Mouse (Mus musculus): ENCODE data around the gene Wdr18. TPM values are rescaled to one million over a fixed set of nuclear protein-coding genes. Genes with fewer than 3 reads are reported as not detected.

Gene Wdr18
- polyA plus RNA-seq, 1 experiment = 67.5 TPM

GRCm38 (mm10) chr10:79965325-79965724 is 5.4 kb downstream of the Wdr18 start:
- Histone ChIP-seq H3K27me3 (replicated peaks; ENCODE audit: control insufficient read depth, insufficient read depth, low read length) (no peaks in the 10 kb centered on the region), H3K36me3 (ENCODE audit: control insufficient read depth, insufficient read depth, low read length) (no peaks in the 10 kb centered on the region), H3K4me1 (ENCODE audit: control insufficient read depth, insufficient read depth, low read length) (peaks cover 25% of the 10 kb centered on the region), H3K4me3 (ENCODE audit: insufficient read depth, low read depth, low read length) (no peak overlapping the region), H3K27ac (ENCODE audit: insufficient read depth, low read depth, low read length) (no peak overlapping the region)
- 59% methylated on average over 5 of the region's 5 CpGs for whole genome bisulfite sequencing
- no peak for DNase-seq
- no peak for TF ChIP-seq POLR2A (IDR thresholded peaks at IDR 0.05; ENCODE audit: low read depth, low read length)
- no peak for TF ChIP-seq CTCF (conservative IDR thresholded peaks at IDR 0.05; ENCODE audit: insufficient read depth, insufficient read length, low read depth, low read length)

DNA sequence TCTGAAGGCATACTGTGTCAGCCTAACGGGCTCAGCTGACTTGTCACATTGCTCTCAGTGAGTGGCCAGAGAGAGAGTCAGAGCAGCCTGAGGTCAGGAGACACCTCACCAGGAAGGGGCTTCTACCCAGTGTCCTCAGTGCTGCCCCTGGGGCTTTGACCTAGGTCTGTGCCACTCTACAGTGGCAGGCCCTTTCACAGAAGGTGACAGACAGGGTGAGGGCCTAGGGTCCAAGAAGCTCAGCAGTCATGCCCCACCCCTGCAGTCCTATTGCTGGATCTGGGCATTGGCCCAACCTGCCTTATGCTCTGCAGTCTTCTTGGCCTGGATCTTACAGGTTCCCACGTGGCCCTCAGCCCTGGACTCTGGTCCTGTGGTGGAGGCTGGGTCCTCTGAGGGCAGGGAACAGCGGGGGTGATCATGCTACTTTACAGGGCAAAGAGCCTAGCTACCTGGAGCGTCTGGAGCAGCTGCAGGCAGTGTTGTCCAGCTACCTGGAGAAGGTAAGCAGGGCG is 7.0 kb downstream of the Wdr18 start:
- DNase-seq = peak; percentile 95
- no peaks in the 10 kb centered on the region for H3K27me3 ChIP-seq (replicated peaks; ENCODE audit: control insufficient read depth, insufficient read depth, low read length)
- no peak for TF ChIP-seq POLR2A (IDR thresholded peaks at IDR 0.05; ENCODE audit: low read depth, low read length)
- no peak for TF ChIP-seq CTCF (conservative IDR thresholded peaks at IDR 0.05; ENCODE audit: insufficient read depth, insufficient read length, low read depth, low read length)
- WGBS = 65% methylated on average over 5 of the region's 5 CpGs
- peak overlapping the region; percentile 82 for H3K27ac ChIP-seq (ENCODE audit: insufficient read depth, low read depth, low read length)
- H3K4me1 ChIP-seq (ENCODE audit: control insufficient read depth, insufficient read depth, low read length) = peaks cover 22% of the 10 kb centered on the region
- no peaks in the 10 kb centered on the region for H3K36me3 ChIP-seq (ENCODE audit: control insufficient read depth, insufficient read depth, low read length)
- peak overlapping the region; percentile 16; the same call in 1 of the 2 replicates for H3K4me3 ChIP-seq (ENCODE audit: insufficient read depth, low read depth, low read length)

- no peak for DNase-seq
- no peaks in the 10 kb centered on the region for H3K27me3 ChIP-seq (replicated peaks; ENCODE audit: control insufficient read depth, insufficient read depth, low read length)
- H3K4me1 ChIP-seq (ENCODE audit: control insufficient read depth, insufficient read depth, low read length) = peaks cover 22% of the 10 kb centered on the region
- H3K4me3 ChIP-seq (ENCODE audit: insufficient read depth, low read depth, low read length) = no peak overlapping the region
- H3K36me3 ChIP-seq (ENCODE audit: control insufficient read depth, insufficient read depth, low read length) = no peaks in the 10 kb centered on the region
- WGBS = 85% methylated on average over 1 of the region's 1 CpGs
- TF ChIP-seq POLR2A (IDR thresholded peaks at IDR 0.05; ENCODE audit: low read depth, low read length) (no peak), CTCF (conservative IDR thresholded peaks at IDR 0.05; ENCODE audit: insufficient read depth, insufficient read length, low read depth, low read length) (no peak)
- H3K27ac ChIP-seq (ENCODE audit: insufficient read depth, low read depth, low read length) = peak overlapping the region; percentile 18
These were observed 8.2 kb downstream of the Wdr18 start for GRCm38 (mm10) chr10:79968181-79968580.

DNA sequence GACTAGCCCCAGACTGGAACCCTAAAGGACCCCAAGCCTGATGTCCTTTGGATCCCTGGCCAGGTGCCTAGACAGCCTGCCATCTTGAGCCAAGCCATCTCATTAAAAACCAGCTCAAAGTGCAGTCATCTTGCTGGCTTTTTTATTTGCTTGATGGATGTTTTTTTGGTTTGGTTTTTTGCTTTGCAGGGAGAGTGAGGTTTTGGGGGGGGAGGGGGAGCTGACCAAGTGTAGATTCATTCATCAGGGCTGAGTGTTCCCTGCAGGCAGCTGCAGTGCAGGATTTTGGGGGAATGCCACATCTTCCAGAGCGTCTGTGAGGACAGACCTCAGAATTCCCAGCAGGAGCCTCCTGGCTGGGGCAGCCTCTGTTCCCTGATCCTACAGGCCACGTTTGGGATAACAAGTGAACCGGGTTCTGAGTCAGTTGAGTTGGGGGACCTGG is 9.2 kb downstream of the Wdr18 start:
- peak; percentile 86 for DNase-seq
- H3K27ac ChIP-seq (ENCODE audit: insufficient read depth, low read depth, low read length) = 0 out of 2 replicates have a peak overlapping the region, but pooled peaks have one; percentile 15
- H3K4me1 ChIP-seq (ENCODE audit: control insufficient read depth, insufficient read depth, low read length) = peaks cover 22% of the 10 kb centered on the region
- TF ChIP-seq POLR2A (IDR thresholded peaks at IDR 0.05; ENCODE audit: low read depth, low read length) (no peak), CTCF (conservative IDR thresholded peaks at IDR 0.05; ENCODE audit: insufficient read depth, insufficient read length, low read depth, low read length) (0 out of 2 replicates have a peak, but pooled peaks have one; percentile 0)
- H3K36me3 ChIP-seq (ENCODE audit: control insufficient read depth, insufficient read depth, low read length) = no peaks in the 10 kb centered on the region
- 21% methylated on average over 3 of the region's 3 CpGs for WGBS
- no peak overlapping the region for H3K4me3 ChIP-seq (ENCODE audit: insufficient read depth, low read depth, low read length)
- H3K27me3 ChIP-seq (replicated peaks; ENCODE audit: control insufficient read depth, insufficient read depth, low read length) = no peaks in the 10 kb centered on the region

- 8% methylated on average over 47 of the region's 47 CpGs for WGBS
These were observed 10.6 kb downstream of the Wdr18 start, which contains the start of gene Grin3b for GRCm38 (mm10) chr10:79970415-79971182. Gene Grin3b, plus strand, starts transcription at chr10:79970715.

DNA sequence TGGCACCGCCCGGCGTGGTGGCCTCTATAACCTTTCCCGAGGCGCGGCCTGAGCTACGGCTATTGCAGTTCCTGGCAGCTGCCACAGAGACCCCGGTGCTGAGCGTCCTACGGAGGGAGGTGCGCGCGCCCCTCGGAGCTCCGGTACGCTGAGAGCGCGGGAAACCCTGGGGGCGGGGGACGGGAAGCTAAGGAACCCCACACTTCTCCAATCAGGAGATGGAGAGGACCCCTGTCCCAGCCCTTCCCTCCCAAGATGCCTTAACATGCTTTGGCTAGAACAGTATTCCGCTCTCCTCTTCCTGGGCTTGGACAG is 11.2 kb downstream of the Wdr18 start:
- peaks cover 22% of the 10 kb centered on the region for H3K4me1 ChIP-seq (ENCODE audit: control insufficient read depth, insufficient read depth, low read length)
- no peak overlapping the region for H3K27ac ChIP-seq (ENCODE audit: insufficient read depth, low read depth, low read length)
- DNase-seq = no peak
- TF ChIP-seq POLR2A (IDR thresholded peaks at IDR 0.05; ENCODE audit: low read depth, low read length) (no peak), CTCF (conservative IDR thresholded peaks at IDR 0.05; ENCODE audit: insufficient read depth, insufficient read length, low read depth, low read length) (no peak)
- H3K27me3 ChIP-seq (replicated peaks; ENCODE audit: control insufficient read depth, insufficient read depth, low read length) = no peaks in the 10 kb centered on the region
- WGBS = 11% methylated on average over 21 of the region's 21 CpGs
- H3K4me3 ChIP-seq (ENCODE audit: insufficient read depth, low read depth, low read length) = no peak overlapping the region
- H3K36me3 ChIP-seq (ENCODE audit: control insufficient read depth, insufficient read depth, low read length) = no peaks in the 10 kb centered on the region

More at GRCm38 (mm10) chr10:79970415-79971182, 10.6 kb downstream of the Wdr18 start, which contains the start of gene Grin3b:
- TF ChIP-seq CTCF (conservative IDR thresholded peaks at IDR 0.05; ENCODE audit: insufficient read depth, insufficient read length, low read depth, low read length) (no peak), POLR2A (IDR thresholded peaks at IDR 0.05; ENCODE audit: low read depth, low read length) (no peak)
- no peaks in the 10 kb centered on the region for H3K27me3 ChIP-seq (replicated peaks; ENCODE audit: control insufficient read depth, insufficient read depth, low read length)
- H3K27ac ChIP-seq (ENCODE audit: insufficient read depth, low read depth, low read length) = no peak within 1 kb of the TSS
- peaks cover 22% of the 10 kb centered on the region for H3K4me1 ChIP-seq (ENCODE audit: control insufficient read depth, insufficient read depth, low read length)
- H3K4me3 ChIP-seq (ENCODE audit: insufficient read depth, low read depth, low read length) = no peak within 1 kb of the TSS
- H3K36me3 ChIP-seq (ENCODE audit: control insufficient read depth, insufficient read depth, low read length) = no peaks in the 10 kb centered on the region
- no peak for DNase-seq

DNA sequence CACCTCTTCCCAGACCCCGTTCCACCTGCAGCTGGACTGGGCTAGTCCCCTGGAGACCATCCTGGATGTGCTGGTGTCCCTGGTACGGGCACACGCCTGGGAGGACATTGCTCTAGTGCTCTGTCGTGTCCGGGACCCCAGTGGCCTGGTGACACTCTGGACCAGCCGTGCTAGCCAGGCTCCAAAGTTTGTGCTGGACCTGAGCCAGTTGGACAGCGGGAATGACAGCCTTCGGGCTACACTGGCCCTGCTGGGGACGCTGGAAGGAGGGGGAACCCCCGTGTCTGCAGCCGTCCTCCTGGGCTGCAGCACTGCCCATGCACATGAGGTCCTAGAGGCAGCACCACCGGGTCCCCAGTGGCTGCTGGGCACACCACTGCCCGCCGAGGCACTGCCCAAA is 12.9 kb downstream of the Wdr18 start:
- Histone ChIP-seq H3K36me3 (ENCODE audit: control insufficient read depth, insufficient read depth, low read length) (peaks cover 11% of the 10 kb centered on the region), H3K4me3 (ENCODE audit: insufficient read depth, low read depth, low read length) (no peak overlapping the region), H3K27me3 (replicated peaks; ENCODE audit: control insufficient read depth, insufficient read depth, low read length) (no peaks in the 10 kb centered on the region), H3K27ac (ENCODE audit: insufficient read depth, low read depth, low read length) (no peak overlapping the region), H3K4me1 (ENCODE audit: control insufficient read depth, insufficient read depth, low read length) (peaks cover 17% of the 10 kb centered on the region)
- 30% methylated on average over 14 of the region's 14 CpGs for WGBS
- peak; percentile 74 for DNase-seq
- TF ChIP-seq POLR2A (IDR thresholded peaks at IDR 0.05; ENCODE audit: low read depth, low read length) = no peak
- TF ChIP-seq CTCF (conservative IDR thresholded peaks at IDR 0.05; ENCODE audit: insufficient read depth, insufficient read length, low read depth, low read length) = no peak
